Comparison of ENCODE assay signal across 8 mouse cellular contexts in genomic region chr8:88006811-88007210, GRCm38 (mm10). TPM values are rescaled to one million over a fixed set of nuclear protein-coding genes. Genes with fewer than 3 reads are reported as not detected.
"Had no signal": no experiment of that assay in that cellular context is flagged by ENCODE, and none has a peak within 500 bp of the region (broad histone marks: within the 10 kb centered on the region; RNA-seq: fewer than 3 reads in every experiment).

No protein-coding gene starts in this region.

- DNase-seq: left cerebral cortex, postnatal 4 days; lung, adult 18-20 months; retina, postnatal 1 day; right cerebral cortex, postnatal 4 days; spleen, adult 18-20 months; thymus, adult 18-20 months; thymus, postnatal 14 days had no signal

RNA-seq across cellular contexts. Expression of gene Zfp423, which starts 47.4 kb away (rescaled TPM):
- total RNA-seq: megakaryocyte-erythroid progenitor cell, adult 5-6 weeks had no signal
